Mouse (Mus musculus): ENCODE results near the gene Syne1. TPM values are rescaled to one million over a fixed set of nuclear protein-coding genes. Genes with fewer than 3 reads are reported as not detected.
A peak's percentile ranks its signal among the peaks of the same experiment; 100 is the strongest.

Gene Syne1
- total RNA-seq, 4 experiments from 2014 or later = 272 to 326 (median 297) TPM

DNA sequence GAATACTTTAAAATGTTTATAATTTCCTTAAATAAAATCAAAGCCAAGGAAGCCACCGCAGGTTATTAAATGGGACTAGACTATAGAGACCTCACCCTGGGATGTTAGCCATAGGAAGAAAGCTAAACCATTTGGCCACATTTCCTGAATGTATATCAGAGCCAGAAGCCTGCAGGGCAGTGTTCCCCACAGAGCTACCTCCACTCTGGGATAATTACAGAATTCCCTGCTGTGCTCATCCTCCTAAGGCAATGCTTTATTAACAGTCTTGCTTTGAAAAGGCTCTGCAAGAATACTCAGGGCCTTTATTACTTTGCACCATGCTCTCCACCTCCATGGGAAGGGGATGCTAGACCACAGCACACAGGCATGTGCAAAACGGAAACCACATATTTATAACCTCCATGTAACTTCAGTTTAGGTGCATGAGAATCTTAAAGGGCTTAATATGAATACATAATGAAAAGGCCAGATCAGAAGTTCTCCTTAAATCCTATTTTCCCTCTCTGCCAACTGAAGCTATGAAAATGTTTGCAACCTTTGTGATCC lies 111.4 kb downstream of the Syne1 start:
- DNase-seq (ENCODE audit: low spot score in 2 of 2) = no peak

DNA sequence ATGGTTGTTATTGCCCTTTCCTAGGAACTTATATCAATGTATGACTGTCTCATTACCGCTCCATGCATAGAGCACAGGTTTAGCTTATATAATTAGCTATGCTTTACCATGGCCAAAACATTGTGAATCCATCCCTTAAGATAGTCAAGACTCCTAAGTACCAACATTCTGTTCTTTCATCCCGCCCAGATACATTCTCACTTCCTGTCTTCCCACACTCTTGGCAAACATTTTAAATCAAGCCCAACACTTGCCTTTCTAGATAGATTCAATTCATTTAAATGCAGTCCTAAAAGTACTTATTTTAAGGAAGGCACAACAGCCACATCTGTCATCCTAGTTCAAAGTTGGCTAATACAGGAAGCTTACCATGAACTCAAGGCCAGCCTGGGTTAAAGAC lies 113.5 kb downstream of the Syne1 start:
- DNase-seq (ENCODE audit: low spot score in 2 of 2) = no peak

DNA sequence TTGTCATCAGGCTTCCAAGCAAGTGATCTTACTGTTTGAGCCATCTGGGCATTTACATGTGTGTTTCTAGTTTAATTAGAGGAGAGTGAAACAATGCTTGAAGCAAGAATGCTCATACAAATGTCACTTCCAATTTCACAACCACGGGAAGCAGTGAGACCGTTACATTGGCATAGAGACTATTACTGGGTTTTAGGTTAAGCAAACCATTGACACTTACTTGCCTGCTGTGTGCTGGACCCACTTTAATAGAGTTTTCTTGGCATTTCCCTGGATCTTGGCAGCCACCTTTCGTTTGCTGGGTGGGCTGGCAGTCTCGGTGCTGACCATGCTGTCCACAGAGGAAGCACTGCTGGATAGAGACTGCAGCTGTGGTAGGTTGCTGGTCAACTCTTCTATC lies 127.3 kb downstream of the Syne1 start:
- DNase-seq (ENCODE audit: low spot score in 2 of 2) = no peak

DNA sequence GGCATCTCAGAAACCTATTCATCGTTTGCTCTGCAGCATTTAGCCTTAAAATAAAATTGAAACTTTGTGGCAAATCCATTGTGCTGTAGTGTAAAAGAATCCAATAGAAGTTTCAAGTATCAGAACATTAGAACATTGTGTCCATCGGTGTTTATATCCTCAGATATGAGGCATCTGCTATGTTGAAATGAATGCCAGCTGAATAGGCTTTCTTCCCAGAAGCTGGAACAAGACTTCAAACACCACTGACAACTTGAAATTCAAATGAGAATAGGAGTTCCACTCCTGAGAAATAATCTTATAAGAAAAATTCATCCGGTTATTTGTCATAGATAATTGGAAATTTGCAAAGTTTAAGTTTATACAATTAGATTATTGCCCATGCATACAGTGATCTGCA lies 135.6 kb downstream of the Syne1 start:
- no peak for DNase-seq (ENCODE audit: low spot score in 2 of 2)

DNA sequence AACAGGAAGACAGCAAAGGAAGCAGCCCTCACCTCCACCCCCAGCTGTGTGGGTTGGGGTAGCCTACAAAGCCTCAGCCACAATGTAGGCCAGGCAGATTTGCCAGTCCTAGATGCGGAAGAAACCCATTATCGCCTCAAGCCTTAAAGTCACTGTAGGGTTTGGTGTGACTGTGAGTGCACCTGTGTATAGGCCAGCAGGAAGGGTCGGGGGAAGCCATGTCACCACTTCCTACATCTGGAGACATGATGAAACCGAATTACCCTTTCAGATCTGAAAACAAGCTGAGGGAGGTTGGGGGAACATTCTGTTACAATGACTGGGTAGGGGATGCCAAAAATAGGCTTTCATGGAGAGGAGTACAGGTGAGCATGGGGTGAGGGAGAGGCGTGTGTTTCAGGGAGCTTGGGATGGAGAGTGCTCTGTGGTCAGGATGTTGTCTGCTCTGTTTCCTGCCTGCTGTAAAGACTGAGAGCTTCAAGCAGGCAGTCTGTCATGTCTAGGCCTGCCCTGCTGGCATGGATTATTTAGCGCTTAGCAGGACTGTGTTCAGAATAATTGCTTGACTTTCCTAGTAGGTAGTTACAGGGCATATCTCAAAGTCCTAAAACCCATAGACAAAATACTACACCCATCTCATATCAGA lies 167.0 kb downstream of the Syne1 start:
- DNase-seq (ENCODE audit: low spot score in 2 of 2) = no peak

DNA sequence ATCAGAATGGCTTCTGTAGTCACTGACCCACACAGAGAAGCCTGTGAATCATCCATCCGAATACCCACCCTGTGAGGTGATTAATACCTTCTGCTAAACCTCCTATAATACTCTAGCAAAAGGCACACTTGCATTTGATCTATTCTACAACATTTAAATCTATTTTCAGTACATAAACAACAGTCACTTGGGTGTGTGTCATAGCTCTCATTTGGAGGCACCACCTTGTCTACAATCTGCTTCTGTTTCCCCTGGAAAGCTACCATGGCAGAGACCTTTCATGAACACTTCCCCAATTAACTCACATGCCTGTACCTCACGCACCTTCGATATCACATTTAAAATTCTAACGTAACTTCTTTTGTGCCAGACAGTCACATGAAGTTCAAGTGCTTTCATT lies 169.7 kb downstream of the Syne1 start:
- peak in 1 of 2 experiments; percentile 38 for DNase-seq (ENCODE audit: low spot score in 2 of 2)

DNA sequence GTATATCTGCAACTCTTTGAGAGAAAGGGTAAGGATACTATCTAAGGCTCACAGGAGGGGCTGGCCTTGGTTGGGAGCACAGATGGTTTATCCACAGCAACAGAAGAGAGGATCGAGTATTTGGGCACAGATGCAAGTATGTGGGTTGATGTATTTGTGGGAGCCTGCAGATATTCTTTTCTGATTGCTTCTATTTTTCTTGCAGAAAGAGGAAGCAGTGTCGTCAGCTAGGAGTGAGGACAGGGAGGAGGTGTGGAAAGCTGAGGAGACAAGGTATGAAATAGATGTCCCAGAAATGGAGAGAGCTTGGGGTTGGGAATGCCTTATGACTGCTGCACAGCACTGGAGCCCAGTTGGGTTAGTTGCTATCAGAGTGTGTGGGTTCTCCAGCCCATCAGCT lies 172.3 kb downstream of the Syne1 start:
- DNase-seq (ENCODE audit: low spot score in 2 of 2) = peak; percentile 58 to 77

DNA sequence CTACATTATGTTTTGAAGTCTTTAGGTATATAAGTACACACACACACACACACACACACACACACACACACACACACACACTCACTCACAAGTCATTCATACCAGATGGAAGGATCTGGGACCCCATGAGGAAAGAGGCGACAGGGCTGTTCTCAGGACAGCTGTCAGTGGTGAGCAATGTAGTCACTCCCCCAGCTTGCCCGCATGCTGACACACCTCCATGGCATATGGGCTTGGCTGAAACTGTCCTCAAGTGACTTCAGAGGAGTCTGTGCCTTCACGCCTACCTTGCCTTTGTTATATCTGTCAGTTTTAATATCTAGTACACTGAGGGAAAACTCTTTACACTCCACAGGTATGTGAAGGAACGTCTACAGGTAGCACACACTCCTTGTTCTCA lies 181.7 kb downstream of the Syne1 start:
- peak in 1 of 2 experiments; percentile 54 for DNase-seq (ENCODE audit: low spot score in 2 of 2)

DNA sequence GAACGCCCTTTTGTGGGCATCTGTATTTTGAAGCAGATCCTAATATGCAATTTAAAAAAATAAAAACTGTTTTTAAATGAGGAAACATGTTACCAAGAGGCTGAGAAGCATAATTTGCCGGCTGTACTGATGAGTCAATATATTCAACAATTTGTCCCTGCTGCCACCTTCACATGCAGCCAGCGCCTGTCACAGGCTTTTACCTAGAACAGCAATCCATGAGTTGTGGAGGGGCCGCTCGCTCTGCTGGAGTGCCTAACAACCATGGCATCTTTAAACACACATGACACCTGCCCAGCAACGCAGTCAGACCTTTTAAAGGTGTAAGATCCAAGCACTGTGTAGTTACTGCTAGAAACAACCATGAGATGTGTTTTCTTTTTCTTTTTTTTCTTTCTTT lies 183.0 kb downstream of the Syne1 start:
- DNase-seq (ENCODE audit: low spot score in 2 of 2) = peak; percentile 61 to 66

DNA sequence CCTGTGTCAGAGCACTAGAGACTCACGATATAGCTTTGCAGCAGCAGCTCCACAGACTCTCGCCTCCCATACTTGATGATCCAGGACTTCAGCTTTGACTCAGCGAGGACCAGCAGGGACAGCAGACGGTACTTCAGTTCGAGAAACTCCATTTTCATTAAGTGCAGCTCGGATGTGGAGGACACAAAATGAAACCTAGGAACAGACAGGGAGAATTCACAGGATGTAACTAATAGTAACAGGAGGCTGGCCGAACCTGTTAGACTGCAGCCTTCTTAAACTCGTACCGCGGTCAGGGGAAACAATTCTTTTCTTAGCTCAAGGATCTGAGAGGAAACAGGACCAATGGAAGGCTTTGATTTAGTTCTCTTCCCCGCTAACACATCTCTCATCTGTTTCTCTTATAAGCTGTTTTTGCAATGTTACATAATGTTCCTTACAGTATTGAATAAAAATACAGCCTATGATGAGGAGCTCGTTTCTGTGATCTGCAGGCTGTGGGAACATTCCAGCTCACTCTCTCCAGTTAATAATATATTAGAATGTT lies 183.7 kb downstream of the Syne1 start:
- peak; percentile 39 to 56 for DNase-seq (ENCODE audit: low spot score in 2 of 2)

DNA sequence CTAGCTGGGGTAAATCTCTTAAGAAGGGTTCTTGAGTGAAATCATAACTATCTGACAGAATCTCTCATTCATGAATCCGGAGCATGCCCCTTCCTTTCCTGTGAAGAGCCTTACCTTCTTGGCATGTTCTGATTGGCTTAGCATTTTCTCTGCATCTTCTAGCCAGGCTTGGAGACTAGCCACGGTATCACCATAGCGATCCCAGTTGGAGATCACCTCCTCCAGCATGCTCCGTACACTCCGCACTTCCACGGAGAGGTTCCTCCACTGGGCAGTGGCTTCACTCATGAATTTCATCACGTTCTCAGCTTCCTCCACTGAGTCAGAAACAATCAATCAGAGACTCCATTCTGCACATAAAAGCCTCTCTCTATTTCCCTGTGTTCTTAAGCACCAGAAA lies 190.7 kb downstream of the Syne1 start:
- DNase-seq (ENCODE audit: low spot score in 2 of 2) = peak in 1 of 2 experiments; percentile 35

DNA sequence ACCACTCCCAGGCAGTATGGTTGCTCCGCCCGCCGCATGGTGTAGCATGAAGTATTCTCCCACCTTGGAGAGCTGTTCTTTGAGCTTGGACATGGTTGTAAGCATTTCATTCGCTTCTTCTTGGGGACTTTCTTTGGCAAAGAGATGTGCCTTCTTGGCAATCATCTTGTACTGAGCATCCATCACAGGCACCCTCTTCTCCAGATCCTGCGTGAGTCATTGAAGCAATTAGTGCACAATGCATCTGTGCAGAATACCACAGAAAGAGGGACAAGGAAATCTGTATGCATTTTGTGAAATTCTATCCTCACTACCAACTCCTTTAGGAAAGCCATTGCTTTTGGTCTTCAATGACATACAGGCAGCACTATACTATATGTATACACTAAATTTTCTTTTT lies 194.7 kb downstream of the Syne1 start:
- DNase-seq (ENCODE audit: low spot score in 2 of 2) = no peak

DNA sequence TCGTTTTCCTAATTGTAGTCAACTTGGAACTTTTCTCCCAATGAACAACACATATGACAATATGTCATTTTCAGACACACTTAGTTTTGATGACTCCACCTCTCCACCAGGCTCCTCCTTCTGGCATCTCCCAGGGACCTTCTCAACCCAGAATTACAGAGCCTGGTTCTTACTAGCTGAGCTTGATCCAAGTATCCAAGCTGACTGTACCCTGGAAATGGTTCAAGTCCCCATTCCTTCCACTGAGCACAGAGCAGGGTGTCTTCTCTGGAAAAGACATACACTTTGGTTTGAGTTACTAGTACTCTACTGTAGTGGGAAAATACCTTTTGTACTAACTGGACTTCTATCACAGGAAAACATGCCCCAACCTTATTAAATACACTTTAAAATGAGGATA lies 197.9 kb downstream of the Syne1 start:
- DNase-seq (ENCODE audit: low spot score in 2 of 2) = no peak

DNA sequence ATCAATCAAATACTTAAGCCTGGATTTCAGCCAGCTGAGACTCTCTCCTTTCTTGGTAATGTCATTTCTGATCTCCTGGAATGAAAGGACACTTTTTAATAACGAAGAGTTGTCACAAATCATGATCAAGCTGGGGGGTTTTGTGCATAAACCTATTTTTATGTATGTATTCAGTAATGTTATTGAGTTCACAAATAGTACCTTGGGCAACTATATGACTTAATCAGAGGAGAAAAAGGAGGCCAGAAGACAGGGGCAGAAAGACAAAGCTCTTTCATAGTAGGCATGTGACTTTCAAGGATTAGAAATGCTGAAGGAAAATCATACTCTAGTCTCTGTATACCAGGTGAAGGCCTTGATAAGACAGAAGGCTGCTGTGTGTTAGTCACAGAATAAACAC lies 204.4 kb downstream of the Syne1 start:
- DNase-seq (ENCODE audit: low spot score in 2 of 2) = no peak

DNA sequence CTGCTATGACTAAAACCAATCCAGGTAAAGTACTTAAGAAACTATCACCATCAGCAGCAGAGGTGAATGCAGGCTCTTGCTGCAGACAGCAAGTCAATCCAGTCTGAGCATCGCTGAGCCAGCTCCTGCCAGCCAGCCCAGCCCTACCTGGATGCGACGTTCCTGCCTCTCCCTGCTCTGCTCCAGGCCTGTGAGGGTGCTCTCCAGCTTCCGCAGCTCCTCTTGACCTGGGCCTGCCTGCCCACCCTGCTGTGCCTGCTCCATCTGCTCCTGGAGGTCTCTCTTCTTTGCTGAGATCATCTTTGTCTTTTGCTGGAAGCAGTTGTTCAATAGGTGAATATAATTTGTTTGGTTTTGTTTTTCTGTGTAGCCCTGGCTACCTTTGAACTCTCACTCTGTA lies 208.1 kb downstream of the Syne1 start:
- DNase-seq (ENCODE audit: low spot score in 2 of 2) = no peak

DNA sequence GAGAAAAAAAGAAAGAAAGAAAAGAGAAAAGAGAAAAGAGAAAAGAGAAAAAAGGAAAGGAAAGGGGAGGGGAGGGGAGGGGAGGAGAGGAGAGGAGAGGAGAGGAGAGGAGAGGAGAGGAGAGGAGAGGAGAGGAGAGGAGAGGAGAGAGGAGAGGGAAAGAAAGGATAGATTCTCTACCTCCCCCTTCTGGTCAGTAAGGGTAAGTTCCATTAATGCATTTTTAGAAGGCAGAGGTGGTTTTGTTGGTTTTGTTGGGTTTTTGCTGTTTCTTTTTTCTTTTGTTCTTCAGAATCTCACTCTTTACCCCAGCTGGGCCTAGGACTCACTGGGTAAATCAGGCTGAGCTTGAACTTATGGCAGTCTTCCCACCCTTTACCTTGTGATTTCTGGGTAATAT lies 214.9 kb downstream of the Syne1 start:
- DNase-seq (ENCODE audit: low spot score in 2 of 2) = no peak

DNA sequence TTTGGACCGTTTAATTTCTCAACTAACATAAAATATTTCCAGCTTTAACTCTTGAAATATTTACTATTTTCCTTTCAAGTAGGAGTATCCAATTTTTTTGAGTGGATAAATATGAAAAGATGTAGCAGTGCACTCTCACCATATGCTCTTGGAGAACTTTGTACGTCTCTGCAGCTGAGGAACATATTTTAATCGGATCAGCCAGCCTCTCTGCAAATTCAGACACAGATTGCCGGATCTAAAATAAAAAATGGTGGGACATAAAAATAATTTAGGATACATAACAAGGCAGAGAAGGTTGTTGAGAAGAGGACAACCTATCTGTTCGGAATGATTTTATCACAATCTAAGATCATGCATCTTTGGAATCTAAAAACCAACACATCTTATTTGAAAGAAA lies 218.5 kb downstream of the Syne1 start:
- DNase-seq (ENCODE audit: low spot score in 2 of 2) = no peak

DNA sequence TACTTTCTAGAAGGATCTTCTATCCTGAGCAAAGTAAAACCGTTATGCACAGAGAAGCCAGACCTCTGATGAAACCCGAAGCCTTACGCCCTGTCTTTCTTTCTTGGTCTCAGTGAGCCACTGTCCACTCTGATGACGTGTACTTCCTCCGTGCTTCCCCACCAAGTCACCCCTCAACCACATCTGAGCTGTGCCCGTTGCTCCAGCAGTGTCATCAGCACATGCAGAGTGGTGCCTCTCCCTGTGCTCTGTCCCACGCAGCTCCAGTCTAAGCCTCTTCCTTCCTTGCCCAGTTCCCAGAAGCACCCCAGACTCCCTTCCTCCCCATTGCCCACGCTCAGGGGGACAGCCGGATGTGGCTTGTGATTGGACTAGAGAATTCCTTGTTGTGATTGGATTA lies 224.6 kb downstream of the Syne1 start:
- DNase-seq (ENCODE audit: low spot score in 2 of 2) = no peak

DNA sequence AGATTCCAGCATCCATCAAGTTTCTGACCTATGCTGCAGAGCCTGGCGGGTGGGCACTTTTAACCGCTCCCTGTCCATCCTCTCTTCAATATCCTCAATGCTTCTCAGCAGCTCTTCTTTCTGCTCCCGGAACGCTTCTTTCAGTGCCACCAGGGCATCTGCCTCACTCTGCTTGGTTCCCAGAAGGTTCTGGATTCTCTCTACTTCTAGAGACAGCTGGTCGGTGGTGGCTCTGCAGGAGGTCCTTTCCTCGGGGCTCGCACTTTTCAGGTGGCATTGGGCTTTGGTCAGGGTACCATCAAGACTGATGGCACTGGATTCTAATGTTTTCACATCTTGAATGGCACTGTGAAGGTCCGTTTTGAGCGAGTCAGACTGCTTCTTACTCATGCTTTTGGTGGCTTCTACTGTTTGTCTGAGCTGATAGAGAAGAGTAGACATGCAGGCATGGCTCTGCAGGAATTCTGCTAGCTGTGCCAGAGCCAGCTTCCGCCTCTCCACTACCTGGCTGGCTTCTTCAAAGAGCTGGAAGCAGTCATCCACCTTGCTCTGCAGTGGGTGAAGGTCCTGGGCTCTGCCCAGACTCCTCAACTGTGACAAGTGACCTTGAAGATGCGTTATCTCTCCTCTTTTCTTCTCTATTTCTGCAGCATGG lies 227.4 kb downstream of the Syne1 start:
- DNase-seq (ENCODE audit: low spot score in 2 of 2) = no peak

DNA sequence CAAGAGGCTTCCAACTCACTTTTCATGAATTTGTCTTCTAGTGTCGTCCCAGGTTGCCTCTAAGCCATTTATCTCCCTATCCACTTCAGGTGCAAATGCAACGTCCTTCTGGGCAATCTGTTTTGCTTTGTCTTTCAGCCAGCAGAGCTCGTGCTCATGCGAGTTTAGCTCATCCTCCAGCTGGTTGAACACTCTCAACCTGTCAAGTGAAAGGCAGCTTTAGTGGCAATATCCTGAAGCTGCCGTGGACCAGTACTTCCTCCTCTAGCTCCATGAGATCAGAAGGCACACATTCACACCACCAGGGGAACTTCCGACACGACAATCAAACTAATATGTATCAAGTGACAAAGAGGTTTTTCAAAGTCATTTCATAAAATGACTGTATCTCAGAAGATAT lies 228.7 kb downstream of the Syne1 start:
- DNase-seq (ENCODE audit: low spot score in 2 of 2) = no peak

DNA sequence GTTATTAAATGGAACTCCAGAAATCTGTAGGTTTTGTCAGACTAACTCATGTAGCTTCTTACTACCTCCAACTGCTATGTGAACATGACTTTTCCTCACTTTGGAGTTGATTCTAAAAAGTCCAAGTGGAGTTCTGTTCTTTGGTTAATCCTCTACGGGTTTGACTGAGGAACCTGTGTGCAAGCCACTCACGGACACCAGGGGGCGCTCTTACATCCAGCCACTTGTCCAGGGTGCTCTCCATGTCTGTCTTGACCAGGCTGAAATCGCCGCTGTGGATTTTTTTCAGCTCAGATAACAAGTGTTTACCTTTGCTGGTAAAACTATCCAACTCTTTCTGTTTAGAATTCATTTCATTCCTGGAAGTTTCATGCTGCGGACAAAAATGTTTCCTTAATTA lies 233.7 kb downstream of the Syne1 start:
- DNase-seq (ENCODE audit: low spot score in 2 of 2) = peak in 1 of 2 experiments; percentile 75

DNA sequence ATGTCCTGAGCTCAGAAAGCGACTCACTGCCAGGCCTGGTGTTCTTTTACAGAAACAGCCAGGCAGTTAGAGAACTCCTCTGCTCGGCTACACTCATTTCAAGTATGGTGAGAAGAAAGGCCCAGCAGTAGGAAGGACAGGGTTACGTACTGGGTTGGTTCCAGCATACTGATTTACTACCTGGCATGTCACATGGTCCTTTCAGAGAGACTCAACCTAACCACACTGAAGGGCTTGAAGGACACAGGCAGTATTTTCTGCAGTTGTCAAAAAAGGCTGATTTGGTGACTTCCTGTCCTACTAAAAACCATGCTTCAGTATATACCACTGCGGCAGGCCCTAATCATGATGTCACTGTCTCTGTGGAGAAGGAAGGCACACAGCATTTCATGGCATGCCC lies 238.8 kb downstream of the Syne1 start:
- no peak for DNase-seq (ENCODE audit: low spot score in 2 of 2)
